Mouse (Mus musculus): ENCODE results near the gene Csf3r. TPM values are rescaled to one million over a fixed set of nuclear protein-coding genes. Genes with fewer than 3 reads are reported as not detected.

Gene Csf3r
- polyA plus RNA-seq, 1 experiment from 2014 or later: 0.76 TPM

GRCm38 (mm10) chr4:126067401-126068077, 43.2 kb downstream of the Csf3r start:
- Histone ChIP-seq H3K4me3 (replicated peaks; ENCODE audit: low read length) (no peak overlapping the region), H3K27ac (no peak overlapping the region), H3K9me3 (ENCODE audit: control insufficient read depth, low read length) (no peaks in the 10 kb centered on the region), H3K27me3 (ENCODE audit: control insufficient read depth, insufficient read depth, low read length) (no peaks in the 10 kb centered on the region), H3K4me2 (replicated peaks) (no peak overlapping the region), H3K36me3 (replicated peaks; ENCODE audit: control insufficient read depth, insufficient read depth) (0 out of 2 replicates have a peak, but pooled peaks cover 3% of the 10 kb centered on the region), H3K4me1 (replicated peaks; ENCODE audit: control insufficient read depth, insufficient read depth, low read length) (no peaks in the 10 kb centered on the region), H3K9ac (no peak overlapping the region; the same call in 1 of the 2 replicates)
- 82% methylated on average over 15 of the region's 15 CpGs for WGBS
- ATAC-seq (ENCODE audit: low FRiP score) (no peak), DNase-seq (ENCODE audit: low spot score) (no peak)

- Histone ChIP-seq H3K36me3 (replicated peaks; ENCODE audit: control insufficient read depth, insufficient read depth) (peaks cover under 1% of the 10 kb centered on the region; the same call in 1 of the 2 replicates), H3K27me3 (ENCODE audit: control insufficient read depth, insufficient read depth, low read length) (no peaks in the 10 kb centered on the region), H3K4me3 (replicated peaks; ENCODE audit: low read length) (no peak overlapping the region), H3K4me2 (replicated peaks) (no peak overlapping the region), H3K27ac (no peak overlapping the region), H3K9ac (no peak overlapping the region), H3K4me1 (replicated peaks; ENCODE audit: control insufficient read depth, insufficient read depth, low read length) (no peaks in the 10 kb centered on the region), H3K9me3 (ENCODE audit: control insufficient read depth, low read length) (no peaks in the 10 kb centered on the region)
- WGBS: 92% methylated on average over 6 of the region's 6 CpGs
- ATAC-seq (ENCODE audit: low FRiP score) (no peak), DNase-seq (ENCODE audit: low spot score) (no peak)
Observed at GRCm38 (mm10) chr4:126068842-126069241, 44.5 kb downstream of the Csf3r start.

GRCm38 (mm10) chr4:126077833-126078232, 53.5 kb downstream of the Csf3r start:
- Histone ChIP-seq H3K9ac (no peak overlapping the region), H3K9me3 (ENCODE audit: control insufficient read depth, low read length) (no peaks in the 10 kb centered on the region), H3K36me3 (replicated peaks; ENCODE audit: control insufficient read depth, insufficient read depth) (peaks cover 33% of the 10 kb centered on the region), H3K27ac (no peak overlapping the region), H3K4me1 (replicated peaks; ENCODE audit: control insufficient read depth, insufficient read depth, low read length) (no peaks in the 10 kb centered on the region), H3K27me3 (ENCODE audit: control insufficient read depth, insufficient read depth, low read length) (no peaks in the 10 kb centered on the region), H3K4me2 (replicated peaks) (no peak overlapping the region), H3K4me3 (replicated peaks; ENCODE audit: low read length) (no peak overlapping the region)
- no peak for ATAC-seq (ENCODE audit: low FRiP score)
- WGBS: 89% methylated on average over 6 of the region's 6 CpGs
- no peak for DNase-seq (ENCODE audit: low spot score)

- Histone ChIP-seq H3K9ac (no peak overlapping the region), H3K27ac (no peak overlapping the region), H3K4me2 (replicated peaks) (no peak overlapping the region), H3K27me3 (ENCODE audit: control insufficient read depth, insufficient read depth, low read length) (no peaks in the 10 kb centered on the region), H3K36me3 (replicated peaks; ENCODE audit: control insufficient read depth, insufficient read depth) (peaks cover 37% of the 10 kb centered on the region), H3K4me1 (replicated peaks; ENCODE audit: control insufficient read depth, insufficient read depth, low read length) (no peaks in the 10 kb centered on the region), H3K9me3 (ENCODE audit: control insufficient read depth, low read length) (no peaks in the 10 kb centered on the region), H3K4me3 (replicated peaks; ENCODE audit: low read length) (no peak overlapping the region)
- 93% methylated on average over 4 of the region's 4 CpGs for WGBS
- ATAC-seq (ENCODE audit: low FRiP score): no peak
- no peak for DNase-seq (ENCODE audit: low spot score)
Observed at GRCm38 (mm10) chr4:126079266-126079665, 54.9 kb downstream of the Csf3r start.

GRCm38 (mm10) chr4:126081601-126082000, 57.3 kb downstream of the Csf3r start:
- Histone ChIP-seq H3K9ac (no peak overlapping the region), H3K27me3 (ENCODE audit: control insufficient read depth, insufficient read depth, low read length) (no peaks in the 10 kb centered on the region), H3K4me1 (replicated peaks; ENCODE audit: control insufficient read depth, insufficient read depth, low read length) (no peaks in the 10 kb centered on the region), H3K36me3 (replicated peaks; ENCODE audit: control insufficient read depth, insufficient read depth) (peaks cover 22% of the 10 kb centered on the region), H3K4me2 (replicated peaks) (no peak overlapping the region), H3K9me3 (ENCODE audit: control insufficient read depth, low read length) (no peaks in the 10 kb centered on the region), H3K27ac (no peak overlapping the region), H3K4me3 (replicated peaks; ENCODE audit: low read length) (no peak overlapping the region)
- WGBS: 91% methylated on average over 1 of the region's 1 CpGs
- DNase-seq (ENCODE audit: low spot score) (no peak), ATAC-seq (ENCODE audit: low FRiP score) (no peak)

GRCm38 (mm10) chr4:126083021-126083420, 58.7 kb downstream of the Csf3r start:
- 97% methylated on average over 9 of the region's 9 CpGs for WGBS
- Histone ChIP-seq H3K27ac (no peak overlapping the region), H3K4me3 (replicated peaks; ENCODE audit: low read length) (no peak overlapping the region)

GRCm38 (mm10) chr4:126084382-126084781, 60.0 kb downstream of the Csf3r start:
- Histone ChIP-seq H3K4me2 (replicated peaks) (no peak overlapping the region), H3K27me3 (ENCODE audit: control insufficient read depth, insufficient read depth, low read length) (no peaks in the 10 kb centered on the region)
- 81% methylated on average over 8 of the region's 8 CpGs for WGBS

More at GRCm38 (mm10) chr4:126083021-126083420, 58.7 kb downstream of the Csf3r start:
- no peaks in the 10 kb centered on the region for H3K4me1 ChIP-seq (replicated peaks; ENCODE audit: control insufficient read depth, insufficient read depth, low read length)
- H3K36me3 ChIP-seq (replicated peaks; ENCODE audit: control insufficient read depth, insufficient read depth): peaks cover 29% of the 10 kb centered on the region
- DNase-seq (ENCODE audit: low spot score) (no peak), ATAC-seq (ENCODE audit: low FRiP score) (no peak)
- no peaks in the 10 kb centered on the region for H3K9me3 ChIP-seq (ENCODE audit: control insufficient read depth, low read length)
- no peaks in the 10 kb centered on the region for H3K27me3 ChIP-seq (ENCODE audit: control insufficient read depth, insufficient read depth, low read length)
- H3K4me2 ChIP-seq (replicated peaks): no peak overlapping the region
- H3K9ac ChIP-seq: no peak overlapping the region

GRCm38 (mm10) chr4:126085996-126086576, 61.7 kb downstream of the Csf3r start:
- no peaks in the 10 kb centered on the region for H3K4me1 ChIP-seq (replicated peaks; ENCODE audit: control insufficient read depth, insufficient read depth, low read length)
- H3K9me3 ChIP-seq (ENCODE audit: control insufficient read depth, low read length): no peaks in the 10 kb centered on the region
- H3K36me3 ChIP-seq (replicated peaks; ENCODE audit: control insufficient read depth, insufficient read depth): peaks cover 37% of the 10 kb centered on the region
- H3K27me3 ChIP-seq (ENCODE audit: control insufficient read depth, insufficient read depth, low read length): no peaks in the 10 kb centered on the region
- no peak overlapping the region for H3K9ac ChIP-seq
- no peak overlapping the region for H3K4me3 ChIP-seq (replicated peaks; ENCODE audit: low read length)
- H3K27ac ChIP-seq: no peak overlapping the region
- DNase-seq (ENCODE audit: low spot score) (peak; percentile 84), ATAC-seq (ENCODE audit: low FRiP score) (peak; percentile 80)
- H3K4me2 ChIP-seq (replicated peaks): no peak overlapping the region
- 32% methylated on average over 7 of the region's 7 CpGs for WGBS

More at GRCm38 (mm10) chr4:126084382-126084781, 60.0 kb downstream of the Csf3r start:
- Histone ChIP-seq H3K4me1 (replicated peaks; ENCODE audit: control insufficient read depth, insufficient read depth, low read length) (no peaks in the 10 kb centered on the region), H3K36me3 (replicated peaks; ENCODE audit: control insufficient read depth, insufficient read depth) (peaks cover 37% of the 10 kb centered on the region), H3K4me3 (replicated peaks; ENCODE audit: low read length) (no peak overlapping the region), H3K27ac (no peak overlapping the region), H3K9ac (no peak overlapping the region), H3K9me3 (ENCODE audit: control insufficient read depth, low read length) (no peaks in the 10 kb centered on the region)
- ATAC-seq (ENCODE audit: low FRiP score) (no peak), DNase-seq (ENCODE audit: low spot score) (no peak)

- H3K36me3 ChIP-seq (replicated peaks; ENCODE audit: control insufficient read depth, insufficient read depth): peaks cover 18% of the 10 kb centered on the region; the same call in 1 of the 2 replicates
- ATAC-seq (ENCODE audit: low FRiP score) (no peak), DNase-seq (ENCODE audit: low spot score) (no peak)
- H3K27me3 ChIP-seq (ENCODE audit: control insufficient read depth, insufficient read depth, low read length): no peaks in the 10 kb centered on the region
- WGBS: 84% methylated on average over 7 of the region's 7 CpGs
- H3K9me3 ChIP-seq (ENCODE audit: control insufficient read depth, low read length): no peaks in the 10 kb centered on the region
- H3K4me2 ChIP-seq (replicated peaks): no peak overlapping the region
- H3K27ac ChIP-seq: no peak overlapping the region
- no peaks in the 10 kb centered on the region for H3K4me1 ChIP-seq (replicated peaks; ENCODE audit: control insufficient read depth, insufficient read depth, low read length)
- H3K9ac ChIP-seq: no peak overlapping the region
- no peak overlapping the region for H3K4me3 ChIP-seq (replicated peaks; ENCODE audit: low read length)
Observed at GRCm38 (mm10) chr4:126090101-126090847, 65.9 kb downstream of the Csf3r start.
